Mouse (Mus musculus): ENCODE results near the gene Cdc14a. TPM values are rescaled to one million over a fixed set of nuclear protein-coding genes. Genes with fewer than 3 reads are reported as not detected.
"Not testable (repeated sequence)": the region's sequence is repeated elsewhere in the genome, so short reads cannot be mapped to it uniquely, and the experiment has no call there.

The Cdc14a gene
- polyA plus RNA-seq, 1 experiment from 2014 or later = 4.0 TPM

GRCm38 (mm10) chr3:116347571-116347970 is 76.3 kb downstream of the Cdc14a start:
- H3K4me3 ChIP-seq (ENCODE audit: low read depth, low read length); H3K9me3 ChIP-seq (replicated peaks; ENCODE audit: control insufficient read depth, low read length, poor library complexity, severe bottlenecking); ATAC-seq; H3K27me3 ChIP-seq (ENCODE audit: control insufficient read depth, insufficient read depth, low read depth, low read length); H3K4me1 ChIP-seq (ENCODE audit: control insufficient read depth, insufficient read depth, low read length); H3K4me2 ChIP-seq (ENCODE audit: low read length); H3K9ac ChIP-seq (ENCODE audit: low read depth, low read length); H3K36me3 ChIP-seq (ENCODE audit: control insufficient read depth, insufficient read depth, low read length); H3K27ac ChIP-seq (ENCODE audit: low read length): not testable (repeated sequence)
- WGBS = 97% methylated on average over 29 of the region's 29 CpGs

DNA sequence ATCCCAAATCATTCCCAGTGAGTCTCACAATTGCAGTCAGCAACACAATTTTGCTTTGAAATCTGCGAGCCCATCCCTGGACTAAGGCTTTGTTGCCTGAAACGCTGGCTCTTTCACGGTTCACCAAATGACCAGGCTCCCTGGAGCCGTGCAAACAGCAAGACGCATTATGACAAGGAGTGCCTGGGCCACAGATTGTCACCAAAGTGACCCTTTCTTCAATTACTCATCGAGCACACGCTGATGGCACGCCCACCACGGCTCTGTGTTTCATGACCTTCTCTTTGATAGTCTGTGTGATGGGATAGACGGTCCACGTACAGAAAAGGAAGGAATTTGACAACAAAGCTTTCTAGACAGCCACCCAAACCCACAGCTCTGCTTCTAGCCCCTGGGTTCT is 78.6 kb downstream of the Cdc14a start:
- Histone ChIP-seq H3K4me2 (ENCODE audit: low read length) (no peak overlapping the region), H3K27me3 (ENCODE audit: control insufficient read depth, insufficient read depth, low read depth, low read length) (no peaks in the 10 kb centered on the region), H3K36me3 (ENCODE audit: control insufficient read depth, insufficient read depth, low read length) (no peaks in the 10 kb centered on the region), H3K9me3 (replicated peaks; ENCODE audit: control insufficient read depth, low read length, poor library complexity, severe bottlenecking) (no peaks in the 10 kb centered on the region), H3K27ac (ENCODE audit: low read length) (no peak overlapping the region), H3K4me1 (ENCODE audit: control insufficient read depth, insufficient read depth, low read length) (no peaks in the 10 kb centered on the region), H3K4me3 (ENCODE audit: low read depth, low read length) (no peak overlapping the region), H3K9ac (ENCODE audit: low read depth, low read length) (no peak overlapping the region)
- WGBS = 56% methylated on average over 11 of the region's 11 CpGs
- ATAC-seq = no peak

DNA sequence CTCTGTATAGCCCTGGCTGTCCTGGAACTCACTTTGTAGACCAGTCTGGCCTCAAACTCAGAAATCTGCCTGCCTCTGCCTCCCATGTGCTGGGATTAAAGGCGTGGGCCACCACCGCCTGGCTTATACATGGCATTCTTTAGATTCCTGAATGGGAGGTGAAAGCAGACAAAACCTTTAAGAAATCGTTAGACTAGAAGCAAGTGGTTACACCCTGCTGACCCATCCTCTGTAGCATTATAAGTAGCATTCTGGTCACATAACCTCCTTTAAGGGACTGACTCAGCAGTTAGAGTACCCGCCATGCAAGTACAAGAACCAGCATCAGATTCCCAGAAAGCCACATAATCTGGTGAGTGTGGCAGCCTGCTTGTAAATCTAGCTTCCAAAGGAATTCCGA is 81.6 kb downstream of the Cdc14a start:
- Histone ChIP-seq H3K27me3 (ENCODE audit: control insufficient read depth, insufficient read depth, low read depth, low read length) (no peaks in the 10 kb centered on the region), H3K4me1 (ENCODE audit: control insufficient read depth, insufficient read depth, low read length) (no peaks in the 10 kb centered on the region), H3K27ac (ENCODE audit: low read length) (no peak overlapping the region), H3K9me3 (replicated peaks; ENCODE audit: control insufficient read depth, low read length, poor library complexity, severe bottlenecking) (no peaks in the 10 kb centered on the region), H3K4me3 (ENCODE audit: low read depth, low read length) (no peak overlapping the region), H3K36me3 (ENCODE audit: control insufficient read depth, insufficient read depth, low read length) (no peaks in the 10 kb centered on the region), H3K4me2 (ENCODE audit: low read length) (no peak overlapping the region), H3K9ac (ENCODE audit: low read depth, low read length) (no peak overlapping the region)
- 91% methylated on average over 5 of the region's 5 CpGs for WGBS
- no peak for ATAC-seq

- peak; percentile 78 for ATAC-seq
- no peak overlapping the region for H3K9ac ChIP-seq (ENCODE audit: low read depth, low read length)
- WGBS = 54% methylated on average over 19 of the region's 19 CpGs
- H3K4me3 ChIP-seq (ENCODE audit: low read depth, low read length) = no peak overlapping the region
- H3K4me1 ChIP-seq (ENCODE audit: control insufficient read depth, insufficient read depth, low read length) = no peaks in the 10 kb centered on the region
- H3K27ac ChIP-seq (ENCODE audit: low read length) = no peak overlapping the region
- H3K9me3 ChIP-seq (replicated peaks; ENCODE audit: control insufficient read depth, low read length, poor library complexity, severe bottlenecking) = no peaks in the 10 kb centered on the region
- H3K36me3 ChIP-seq (ENCODE audit: control insufficient read depth, insufficient read depth, low read length) = no peaks in the 10 kb centered on the region
- no peaks in the 10 kb centered on the region for H3K27me3 ChIP-seq (ENCODE audit: control insufficient read depth, insufficient read depth, low read depth, low read length)
- no peak overlapping the region for H3K4me2 ChIP-seq (ENCODE audit: low read length)
Observed at GRCm38 (mm10) chr3:116340950-116341624, 82.7 kb downstream of the Cdc14a start.

- 95% methylated on average over 8 of the region's 8 CpGs for WGBS
- Histone ChIP-seq H3K27ac (ENCODE audit: low read length) (no peak overlapping the region), H3K4me3 (ENCODE audit: low read depth, low read length) (no peak overlapping the region), H3K36me3 (ENCODE audit: control insufficient read depth, insufficient read depth, low read length) (no peaks in the 10 kb centered on the region), H3K9ac (ENCODE audit: low read depth, low read length) (no peak overlapping the region), H3K4me2 (ENCODE audit: low read length) (no peak overlapping the region), H3K9me3 (replicated peaks; ENCODE audit: control insufficient read depth, low read length, poor library complexity, severe bottlenecking) (no peaks in the 10 kb centered on the region), H3K4me1 (ENCODE audit: control insufficient read depth, insufficient read depth, low read length) (no peaks in the 10 kb centered on the region), H3K27me3 (ENCODE audit: control insufficient read depth, insufficient read depth, low read depth, low read length) (no peaks in the 10 kb centered on the region)
- ATAC-seq = no peak
Observed at GRCm38 (mm10) chr3:116340281-116340680, 83.6 kb downstream of the Cdc14a start.

GRCm38 (mm10) chr3:116338616-116339015 is 85.2 kb downstream of the Cdc14a start:
- 75% methylated on average over 6 of the region's 6 CpGs for WGBS

DNA sequence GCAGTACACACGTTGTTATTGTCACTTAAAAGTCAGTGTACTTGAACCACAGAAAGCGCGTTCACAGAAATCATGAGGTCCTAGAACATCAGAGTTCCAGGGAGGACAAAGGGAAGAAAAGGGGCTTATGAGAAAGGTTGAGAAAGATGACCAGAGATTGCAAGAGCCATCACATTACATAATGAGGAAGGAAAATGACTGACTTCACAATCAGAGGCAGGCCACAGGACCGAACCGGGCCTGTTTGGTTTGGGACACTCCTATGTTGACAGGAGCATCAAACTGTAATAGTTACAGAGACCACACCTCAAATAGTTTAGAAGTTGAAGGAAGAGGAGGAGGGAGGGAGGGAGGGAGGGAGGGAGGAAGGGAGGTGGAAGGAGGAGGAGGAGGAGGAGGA is 86.0 kb downstream of the Cdc14a start:
- 92% methylated on average over 5 of the region's 5 CpGs for WGBS
- Histone ChIP-seq H3K36me3 (ENCODE audit: control insufficient read depth, insufficient read depth, low read length) (no peaks in the 10 kb centered on the region), H3K4me2 (ENCODE audit: low read length) (no peak overlapping the region), H3K27me3 (ENCODE audit: control insufficient read depth, insufficient read depth, low read depth, low read length) (no peaks in the 10 kb centered on the region), H3K9me3 (replicated peaks; ENCODE audit: control insufficient read depth, low read length, poor library complexity, severe bottlenecking) (no peaks in the 10 kb centered on the region), H3K9ac (ENCODE audit: low read depth, low read length) (no peak overlapping the region), H3K27ac (ENCODE audit: low read length) (no peak overlapping the region), H3K4me3 (ENCODE audit: low read depth, low read length) (no peak overlapping the region), H3K4me1 (ENCODE audit: control insufficient read depth, insufficient read depth, low read length) (no peaks in the 10 kb centered on the region)
- no peak for ATAC-seq

More at GRCm38 (mm10) chr3:116338616-116339015, 85.2 kb downstream of the Cdc14a start:
- Histone ChIP-seq H3K36me3 (ENCODE audit: control insufficient read depth, insufficient read depth, low read length) (no peaks in the 10 kb centered on the region), H3K4me2 (ENCODE audit: low read length) (no peak overlapping the region), H3K27ac (ENCODE audit: low read length) (no peak overlapping the region), H3K4me1 (ENCODE audit: control insufficient read depth, insufficient read depth, low read length) (no peaks in the 10 kb centered on the region), H3K4me3 (ENCODE audit: low read depth, low read length) (no peak overlapping the region), H3K27me3 (ENCODE audit: control insufficient read depth, insufficient read depth, low read depth, low read length) (no peaks in the 10 kb centered on the region), H3K9me3 (replicated peaks; ENCODE audit: control insufficient read depth, low read length, poor library complexity, severe bottlenecking) (no peaks in the 10 kb centered on the region), H3K9ac (ENCODE audit: low read depth, low read length) (no peak overlapping the region)
- no peak for ATAC-seq

DNA sequence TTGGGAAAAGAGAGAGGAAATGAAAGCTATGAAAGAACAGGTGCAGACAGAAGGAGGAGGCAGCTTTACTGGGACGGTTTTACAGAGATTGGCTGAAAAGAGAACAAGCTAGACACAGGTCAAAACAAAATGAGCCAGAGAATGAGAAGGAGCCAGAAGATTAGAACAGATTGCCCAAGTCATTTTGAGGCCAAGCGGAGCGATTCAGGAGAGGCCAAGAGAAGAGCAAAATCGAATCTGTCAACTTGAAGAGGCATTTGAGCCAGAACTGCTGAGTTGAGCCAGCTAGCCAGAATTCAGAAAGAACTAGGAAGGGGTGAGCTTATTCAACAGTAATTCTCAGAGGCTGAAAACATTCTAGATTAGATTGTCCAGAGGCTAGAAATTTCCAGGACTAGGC is 88.8 kb downstream of the Cdc14a start:
- H3K4me3 ChIP-seq (ENCODE audit: low read depth, low read length) = no peak overlapping the region
- H3K9ac ChIP-seq (ENCODE audit: low read depth, low read length) = no peak overlapping the region
- no peaks in the 10 kb centered on the region for H3K27me3 ChIP-seq (ENCODE audit: control insufficient read depth, insufficient read depth, low read depth, low read length)
- WGBS = 62% methylated on average over 4 of the region's 4 CpGs
- no peak overlapping the region for H3K4me2 ChIP-seq (ENCODE audit: low read length)
- H3K36me3 ChIP-seq (ENCODE audit: control insufficient read depth, insufficient read depth, low read length) = no peaks in the 10 kb centered on the region
- H3K27ac ChIP-seq (ENCODE audit: low read length) = no peak overlapping the region
- no peaks in the 10 kb centered on the region for H3K9me3 ChIP-seq (replicated peaks; ENCODE audit: control insufficient read depth, low read length, poor library complexity, severe bottlenecking)
- ATAC-seq = no peak
- no peaks in the 10 kb centered on the region for H3K4me1 ChIP-seq (ENCODE audit: control insufficient read depth, insufficient read depth, low read length)

GRCm38 (mm10) chr3:116333711-116334110 is 90.1 kb downstream of the Cdc14a start:
- Histone ChIP-seq H3K4me1 (ENCODE audit: control insufficient read depth, insufficient read depth, low read length) (no peaks in the 10 kb centered on the region), H3K9me3 (replicated peaks; ENCODE audit: control insufficient read depth, low read length, poor library complexity, severe bottlenecking) (no peaks in the 10 kb centered on the region), H3K4me2 (ENCODE audit: low read length) (no peak overlapping the region), H3K9ac (ENCODE audit: low read depth, low read length) (no peak overlapping the region), H3K27ac (ENCODE audit: low read length) (no peak overlapping the region), H3K36me3 (ENCODE audit: control insufficient read depth, insufficient read depth, low read length) (no peaks in the 10 kb centered on the region), H3K4me3 (ENCODE audit: low read depth, low read length) (no peak overlapping the region), H3K27me3 (ENCODE audit: control insufficient read depth, insufficient read depth, low read depth, low read length) (no peaks in the 10 kb centered on the region)
- no peak for ATAC-seq
- WGBS = 79% methylated on average over 6 of the region's 6 CpGs
